Mouse (Mus musculus) heart, embryonic 14.5 days (tissue): ENCODE measurements at regions not wholly inside any gene's neighbourhood (a gene's known extent, or its start where the extent isn't known, plus 50 kb on each side); places are given as distances from the start of the nearest gene placed in this dataset.

ENCODE experiments used
- ATAC-seq: fragments of 200-750 bp; cut with Nextera tagmentation; 2 replicates; pipeline ENCODE4 v1.8.0; 2017; ENCODE audit warnings: low read depth, moderate TSS enrichment; ENCODE audit not compliant: insufficient number of reproducible peaks, insufficient read depth, low FRiP score
- H3K27ac ChIP-seq, 2 experiments: fragments of 200-500 bp in 1 of 2; fragments of 300-500 bp in 1 of 2; sonication (generic) in 1 of 2; replicated peaks in 1 of 2; 2 replicates each; pipeline ENCODE4 v1.5.1; 2012 to 2014; ENCODE audit warnings: low read depth in 2 of 2, low read length in 2 of 2, control low read depth in 1 of 2, mild to moderate bottlenecking in 1 of 2, mixed read lengths in 1 of 2; ENCODE audit not compliant: control insufficient read depth in 1 of 2, insufficient read depth in 1 of 2
- H3K27me3 ChIP-seq: fragments of 300-500 bp; sonication (generic); 2 replicates; pipeline ENCODE4 v1.6.1; 2014; ENCODE audit warnings: mild to moderate bottlenecking, low read length, control low read depth; ENCODE audit not compliant: control insufficient read depth, insufficient read depth
- H3K36me3 ChIP-seq: fragments of 300-500 bp; sonication (generic); 2 replicates; pipeline ENCODE4 v1.6.1; 2014; ENCODE audit warnings: mild to moderate bottlenecking, control low read depth, low read length, mixed read lengths; ENCODE audit not compliant: control insufficient read depth, insufficient read depth
- H3K4me1 ChIP-seq, 2 experiments: fragments of 200-500 bp in 1 of 2; fragments of 300-500 bp in 1 of 2; sonication (generic) in 1 of 2; 2 replicates each; pipeline ENCODE4 v1.6.1; 2012 to 2014; ENCODE audit warnings: low read length in 2 of 2, control low read depth in 1 of 2, mixed read lengths in 1 of 2; ENCODE audit not compliant: control insufficient read depth in 2 of 2, insufficient read depth in 2 of 2
- H3K4me2 ChIP-seq: fragments of 300-500 bp; sonication (generic); 2 replicates; pipeline ENCODE4 v1.6.1; 2014; ENCODE audit warnings: mild to moderate bottlenecking, low read length
- H3K4me3 ChIP-seq, 2 experiments: fragments of 200-500 bp in 1 of 2; fragments of 300-500 bp in 1 of 2; sonication (generic) in 1 of 2; 2 replicates each; pipeline ENCODE4 v1.5.1; 2012 to 2014; ENCODE audit warnings: low read length in 2 of 2, mild to moderate bottlenecking in 2 of 2, control low read depth in 1 of 2, low read depth in 1 of 2, moderate library complexity in 1 of 2; ENCODE audit not compliant: control insufficient read depth in 1 of 2, insufficient read depth in 1 of 2
- H3K9ac ChIP-seq: fragments of 300-500 bp; sonication (generic); 2 replicates; pipeline ENCODE4 v1.6.1; 2014; ENCODE audit warnings: mild to moderate bottlenecking, low read length
- H3K9me3 ChIP-seq: fragments of 300-500 bp; sonication (generic); 2 replicates; pipeline ENCODE4 v1.6.1; 2016; ENCODE audit warnings: low read length, control low read depth; ENCODE audit not compliant: control insufficient read depth
- WGBS: fragments of 180-500 bp; shearing (Covaris S2); extraction: QIAGEN DNeasy Blood & Tissue Kit; methylation state at CpG from one replicate; pipeline ENCODE4 v1.1.7; 2014; 5-methylcytosine and 5-hydroxymethylcytosine counted together

DNA sequence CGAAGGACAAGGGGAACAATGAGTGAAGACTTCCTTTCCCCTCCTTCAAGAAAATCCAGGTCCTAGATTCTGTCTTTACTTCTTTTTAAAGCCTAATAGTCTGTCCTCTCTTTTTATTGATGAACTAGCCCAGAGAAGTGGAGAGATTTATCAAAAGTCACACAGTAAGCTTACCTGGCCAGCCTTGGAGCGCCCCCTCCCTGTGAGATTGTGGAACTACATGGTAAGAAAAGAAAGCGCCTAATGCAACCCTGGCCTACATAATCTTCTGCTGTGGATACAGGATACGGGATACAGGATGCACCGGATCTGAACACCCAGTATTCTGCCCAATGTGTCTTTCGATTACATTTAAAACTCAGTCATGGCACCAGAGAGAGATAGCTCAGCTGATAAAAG, 132.6 kb upstream of the Gm12830 start:
- Histone ChIP-seq H3K4me1 (peaks cover 0 to 4% of the 10 kb centered on the region in 2 experiments; a peak in 1 of 4 replicates), H3K27ac (no peak overlapping the region), H3K27me3 (peaks cover 17% of the 10 kb centered on the region; the same call in 1 of the 2 replicates), H3K4me3 (no peak overlapping the region), H3K9me3 (no peaks in the 10 kb centered on the region), H3K4me2 (peak overlapping the region; percentile 6), H3K9ac (no peak overlapping the region), H3K36me3 (no peaks in the 10 kb centered on the region)
- 55% methylated on average over 6 of the region's 6 CpGs for WGBS
- ATAC-seq, result no peak

- no peak overlapping the region for H3K27ac ChIP-seq
- no peak for ATAC-seq
- no peak overlapping the region for H3K4me2 ChIP-seq
- WGBS, result 50% methylated on average over 4 of the region's 4 CpGs
- no peaks in the 10 kb centered on the region for H3K36me3 ChIP-seq
- H3K4me1 ChIP-seq, result no peaks in the 10 kb centered on the region
- H3K9ac ChIP-seq, result no peak overlapping the region
- no peaks in the 10 kb centered on the region for H3K27me3 ChIP-seq
- no peak overlapping the region for H3K4me3 ChIP-seq
- no peaks in the 10 kb centered on the region for H3K9me3 ChIP-seq
Observed at GRCm38 (mm10) chr4:114705586-114705985, 115.9 kb upstream of the Gm12830 start.

DNA sequence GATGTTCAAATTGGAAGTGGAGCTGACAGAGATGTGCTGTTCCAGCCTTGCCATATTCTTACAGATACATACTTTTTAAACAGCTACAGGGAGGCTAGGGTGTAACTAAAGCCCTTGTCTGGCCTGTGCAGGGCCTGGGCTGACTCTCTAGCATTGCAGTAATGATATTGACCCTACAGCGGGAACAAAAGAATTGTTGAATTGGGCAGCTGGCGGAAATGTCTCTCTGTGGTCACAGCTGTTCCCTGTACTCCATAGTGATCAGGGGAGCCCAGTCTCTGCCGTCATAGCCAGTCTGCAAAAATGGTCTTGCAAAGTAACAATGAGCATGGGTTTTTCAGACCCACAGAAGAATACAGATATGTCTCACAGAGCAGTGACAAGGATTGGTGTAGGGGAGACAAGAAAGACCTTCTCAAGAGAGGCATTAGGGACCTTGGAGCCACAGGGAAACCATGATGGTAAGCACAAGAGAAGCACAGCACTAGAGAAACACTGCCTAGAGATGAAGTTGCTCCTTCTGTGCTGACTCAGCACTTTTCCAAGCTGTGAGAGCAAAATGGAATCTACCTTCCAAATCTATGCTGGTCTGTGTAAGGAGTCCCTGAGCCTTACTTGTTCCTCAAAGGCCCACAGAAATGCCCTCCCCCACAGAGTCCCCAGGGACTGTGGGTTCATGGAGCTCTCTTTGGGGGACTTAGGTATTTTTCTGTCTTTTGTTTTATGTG, 111.2 kb upstream of the Gm12830 start:
- Histone ChIP-seq H3K9ac (no peak overlapping the region), H3K9me3 (no peaks in the 10 kb centered on the region), H3K27ac (no peak overlapping the region), H3K4me1 (no peaks in the 10 kb centered on the region), H3K4me2 (no peak overlapping the region), H3K4me3 (no peak overlapping the region), H3K27me3 (no peaks in the 10 kb centered on the region), H3K36me3 (no peaks in the 10 kb centered on the region)
- WGBS, result 82% methylated on average over 3 of the region's 3 CpGs
- ATAC-seq, result no peak

- H3K4me2 ChIP-seq, result no peak overlapping the region
- H3K9me3 ChIP-seq, result no peaks in the 10 kb centered on the region
- H3K27me3 ChIP-seq, result no peaks in the 10 kb centered on the region
- H3K9ac ChIP-seq, result no peak overlapping the region
- no peak overlapping the region for H3K4me3 ChIP-seq
- no peaks in the 10 kb centered on the region for H3K36me3 ChIP-seq
- no peak overlapping the region for H3K27ac ChIP-seq
- ATAC-seq, result no peak
- WGBS, result 51% methylated on average over 3 of the region's 3 CpGs
- no peaks in the 10 kb centered on the region for H3K4me1 ChIP-seq
Observed at GRCm38 (mm10) chr4:114711082-114711481, 110.4 kb upstream of the Gm12830 start.

DNA sequence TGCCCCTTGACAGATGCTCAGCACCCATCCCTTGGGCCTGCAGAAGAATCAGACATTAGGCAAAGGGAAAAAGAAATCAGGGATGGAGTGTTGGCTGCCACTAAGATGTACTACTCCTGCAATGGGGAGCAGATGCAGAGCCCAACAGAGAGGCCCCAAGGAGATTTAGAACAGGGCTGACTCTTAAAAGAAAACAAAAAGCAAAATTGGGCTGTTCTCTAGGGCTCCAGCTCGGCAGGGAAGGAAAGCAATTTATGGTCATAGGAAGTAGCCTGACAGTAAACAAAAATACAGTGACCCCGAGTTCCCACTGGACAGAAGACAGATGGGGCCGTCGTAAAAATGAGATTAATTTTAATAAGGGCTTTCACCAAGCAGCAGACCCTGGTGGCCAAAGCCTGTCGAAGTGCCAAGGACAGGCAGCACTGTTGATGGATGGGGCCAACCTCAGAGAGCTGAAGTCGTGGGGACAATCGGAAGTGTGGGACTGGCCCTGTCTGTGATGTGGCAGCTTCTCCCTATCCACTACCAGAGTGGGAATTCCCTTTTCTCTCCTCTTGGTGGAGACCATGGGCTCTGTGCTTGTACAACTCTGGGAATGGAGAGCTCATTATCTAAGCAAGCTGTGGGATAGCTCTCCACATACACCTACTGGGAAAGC, 109.4 kb upstream of the Gm12830 start:
- 50% methylated on average over 7 of the region's 7 CpGs for WGBS
- H3K4me1 ChIP-seq, result no peaks in the 10 kb centered on the region
- no peak overlapping the region for H3K4me2 ChIP-seq
- no peak overlapping the region for H3K4me3 ChIP-seq
- no peaks in the 10 kb centered on the region for H3K9me3 ChIP-seq
- H3K9ac ChIP-seq, result no peak overlapping the region
- no peak for ATAC-seq
- no peaks in the 10 kb centered on the region for H3K36me3 ChIP-seq
- no peak overlapping the region for H3K27ac ChIP-seq
- H3K27me3 ChIP-seq, result no peaks in the 10 kb centered on the region

- Histone ChIP-seq H3K4me1 (no peaks in the 10 kb centered on the region), H3K27me3 (no peaks in the 10 kb centered on the region), H3K36me3 (no peaks in the 10 kb centered on the region), H3K27ac (no peak overlapping the region), H3K4me3 (no peak overlapping the region), H3K9ac (no peak overlapping the region), H3K4me2 (no peak overlapping the region), H3K9me3 (0 out of 2 replicates have a peak, but pooled peaks cover 3% of the 10 kb centered on the region)
- ATAC-seq, result no peak
- WGBS, result 45% methylated on average over 4 of the region's 4 CpGs
Observed at GRCm38 (mm10) chr4:114712921-114713527, 108.5 kb upstream of the Gm12830 start.

GRCm38 (mm10) chr4:114716703-114717102, 104.8 kb upstream of the Gm12830 start:
- no peak overlapping the region for H3K4me2 ChIP-seq
- H3K27me3 ChIP-seq, result no peaks in the 10 kb centered on the region
- no peaks in the 10 kb centered on the region for H3K36me3 ChIP-seq
- H3K9me3 ChIP-seq, result 0 out of 2 replicates have a peak, but pooled peaks cover 3% of the 10 kb centered on the region
- WGBS, result 60% methylated on average over 2 of the region's 2 CpGs
- no peak overlapping the region for H3K4me3 ChIP-seq
- H3K4me1 ChIP-seq, result no peaks in the 10 kb centered on the region; a peak in 1 of 4 replicates
- H3K27ac ChIP-seq, result no peak overlapping the region
- H3K9ac ChIP-seq, result no peak overlapping the region
- ATAC-seq, result no peak
